Mouse (Mus musculus): ENCODE data around the gene Sap18b. TPM values are rescaled to one million over a fixed set of nuclear protein-coding genes. Genes with fewer than 3 reads are reported as not detected.

Gene Sap18b
- polyA plus RNA-seq, 1 experiment from 2014 or later = 454 TPM

Other genes with a start within 250 kb of the Sap18b start
- gene Prss54, start 249.0 kb upstream of the Sap18b start, polyA plus RNA-seq (2016; fragmentation: Nextera tagmentation; extraction: Ambion mirVana) = not detected in 2 replicates
- 27.1 and 28.9 TPM in 2 replicates for gene Gins3, start 191.9 kb upstream of the Sap18b start, polyA plus RNA-seq (2016; fragmentation: Nextera tagmentation; extraction: Ambion mirVana)
- gene Ndrg4, start 148.4 kb upstream of the Sap18b start, polyA plus RNA-seq (2016; fragmentation: Nextera tagmentation; extraction: Ambion mirVana) = 13.1 and 14.0 TPM in 2 replicates
- gene Setd6, start 109.5 kb upstream of the Sap18b start, polyA plus RNA-seq (2016; fragmentation: Nextera tagmentation; extraction: Ambion mirVana) = 17.9 and 18.2 TPM in 2 replicates
- gene Cnot1, start 17.9 kb upstream of the Sap18b start, polyA plus RNA-seq (2016; fragmentation: Nextera tagmentation; extraction: Ambion mirVana) = 91.3 and 109 TPM in 2 replicates
- 12.0 and 13.6 TPM in 2 replicates for gene Slc38a7, start 28.2 kb downstream of the Sap18b start, polyA plus RNA-seq (2016; fragmentation: Nextera tagmentation; extraction: Ambion mirVana)
- gene Got2, start 63.2 kb downstream of the Sap18b start, polyA plus RNA-seq (2016; fragmentation: Nextera tagmentation; extraction: Ambion mirVana) = 169 and 193 TPM in 2 replicates